Comparison of ENCODE assay signal across 9 mouse cellular contexts in genomic region chr3:124075974-124076606, GRCm38 (mm10).
A peak's percentile ranks its signal among the peaks of the same experiment; 100 is the strongest.
DNase-seq lines count a peak whose midpoint lies in the region; ATAC-seq lines count a peak whose summit lies in the region.
"Had no signal": no experiment of that assay in that cellular context is flagged by ENCODE, and none has a peak within 500 bp of the region (broad histone marks: within the 10 kb centered on the region; RNA-seq: fewer than 3 reads in every experiment).

No protein-coding gene starts in this region.

- peaks cover 4% of the 10 kb centered on the region; the same call in 1 of the 2 replicates for H3K4me1 ChIP-seq in stomach, embryonic 16.5 days (ENCODE audit: control insufficient read depth, insufficient read depth, low read length)
- H3K4me1 ChIP-seq: kidney, embryonic 15.5 days had no signal

- H3K4me2 ChIP-seq in stomach, embryonic 16.5 days (ENCODE audit: low read depth, low read length) = peak overlapping the region; percentile 7; the same call in 1 of the 2 replicates
- H3K4me2 ChIP-seq: kidney, embryonic 15.5 days had no signal

- 36% methylated on average over 6 of the region's 6 CpGs for WGBS in stomach, embryonic 16.5 days

- no peaks in the 10 kb centered on the region for H3K9me3 ChIP-seq in stomach, embryonic 16.5 days (replicated peaks; ENCODE audit: control insufficient read depth, low read length)
- H3K9me3 ChIP-seq: kidney, embryonic 15.5 days had no signal

- peak; percentile 2 for DNase-seq in adrenal gland, postnatal 36 days
- no peak for DNase-seq in adrenal gland, postnatal 25 days
- peak; percentile 15 for DNase-seq in lung, postnatal 10 days
- DNase-seq in lung, postnatal 14 days = no peak
- DNase-seq in left cerebral cortex, adult 8-10 months (ENCODE audit: low spot score in 2 of 2) = peak; percentile 18 to 42
- DNase-seq in thymus, postnatal 36 days = no peak
- no peak for DNase-seq in yolk sac, embryonic 10.5 days (ENCODE audit: low spot score)

- no peaks in the 10 kb centered on the region for H3K36me3 ChIP-seq in stomach, embryonic 16.5 days (ENCODE audit: control insufficient read depth, insufficient read depth, low read length)
- H3K36me3 ChIP-seq: kidney, embryonic 15.5 days had no signal

- H3K27ac ChIP-seq in stomach, embryonic 16.5 days (ENCODE audit: low read length) = peak overlapping the region; percentile 76
- H3K27ac ChIP-seq: kidney, embryonic 15.5 days had no signal

- no peak overlapping the region for H3K4me3 ChIP-seq in stomach, embryonic 16.5 days (replicated peaks; ENCODE audit: low read length)
- H3K4me3 ChIP-seq: kidney, embryonic 15.5 days had no signal

- no peak overlapping the region for H3K9ac ChIP-seq in stomach, embryonic 16.5 days (ENCODE audit: low read length)
- H3K9ac ChIP-seq: kidney, embryonic 15.5 days had no signal

- H3K27me3 ChIP-seq in stomach, embryonic 16.5 days (ENCODE audit: control insufficient read depth, insufficient read depth, low read length) = no peaks in the 10 kb centered on the region
- H3K27me3 ChIP-seq: kidney, embryonic 15.5 days had no signal

- ATAC-seq in stomach, embryonic 16.5 days (ENCODE audit: insufficient read depth, low FRiP score) = peak; percentile 64; the same call in 1 of the 2 replicates

Comparison
In these comparisons a context has a peak if more than half of its experiments do, and no peak if none do; other contexts are left out.
1. DNase-seq: peak in adrenal gland, postnatal 36 days (2 of 2), lung, postnatal 10 days (single experiment) and left cerebral cortex, adult 8-10 months (2 of 2); none in adrenal gland, postnatal 25 days (single experiment), lung, postnatal 14 days (single experiment), thymus, postnatal 36 days (0 of 2) and yolk sac, embryonic 10.5 days (single experiment).